Mouse (Mus musculus) c-Kit-positive CD71-negative TER-119-negative erythroid progenitor cells, embryonic 14.5 days (primary cell): ENCODE results near the gene Glrx2.
A peak's percentile ranks its signal among the peaks of the same experiment; 100 is the strongest.

Experiments used
- DNase-seq: peaks from one replicate; pipeline ENCODE4 v3.0.0-alpha.2; 2013; ENCODE audit warnings: low read depth

Gene Glrx2

DNA sequence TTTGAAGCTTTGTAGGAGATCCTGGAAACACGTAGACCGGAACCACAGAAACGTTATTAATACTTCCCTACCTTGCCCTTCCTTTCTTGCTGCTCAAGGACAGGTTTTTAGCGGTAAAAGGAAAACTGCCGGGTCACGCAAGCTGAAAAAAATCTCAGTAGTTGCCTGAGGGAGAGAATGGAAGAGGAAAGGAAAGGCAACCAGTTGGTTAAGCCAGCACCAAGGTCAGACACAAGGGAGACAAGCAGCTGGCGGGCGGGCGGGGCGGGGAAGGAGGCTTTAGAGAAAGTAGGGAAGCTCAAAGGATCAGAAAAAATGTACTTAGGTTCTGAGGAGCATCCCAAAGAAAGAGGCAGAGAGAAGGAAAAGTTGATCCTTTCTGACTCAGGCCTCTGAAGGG lies 29.7 kb downstream of the Glrx2 start:
- DNase-seq = no peak

DNA sequence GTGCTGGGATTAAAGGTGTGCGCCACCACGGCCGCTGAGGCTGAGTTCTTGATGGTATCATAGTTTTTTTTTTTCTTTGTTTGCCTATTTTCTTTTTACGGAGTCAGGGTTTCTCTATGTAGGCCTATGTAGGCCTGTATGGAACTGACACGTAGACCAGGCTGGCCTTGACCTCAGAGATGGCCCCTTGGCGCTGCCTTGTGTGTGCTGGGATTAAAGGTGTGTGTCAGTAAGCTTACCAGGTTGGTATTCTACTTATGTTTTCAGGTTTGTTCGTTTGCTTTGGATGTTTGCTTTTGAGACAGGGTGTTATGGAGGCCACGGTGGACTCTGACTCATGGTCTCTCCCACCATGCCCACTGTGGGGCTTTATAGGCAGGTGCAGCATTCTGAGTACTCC lies 46.0 kb downstream of the Glrx2 start:
- DNase-seq = no peak

DNA sequence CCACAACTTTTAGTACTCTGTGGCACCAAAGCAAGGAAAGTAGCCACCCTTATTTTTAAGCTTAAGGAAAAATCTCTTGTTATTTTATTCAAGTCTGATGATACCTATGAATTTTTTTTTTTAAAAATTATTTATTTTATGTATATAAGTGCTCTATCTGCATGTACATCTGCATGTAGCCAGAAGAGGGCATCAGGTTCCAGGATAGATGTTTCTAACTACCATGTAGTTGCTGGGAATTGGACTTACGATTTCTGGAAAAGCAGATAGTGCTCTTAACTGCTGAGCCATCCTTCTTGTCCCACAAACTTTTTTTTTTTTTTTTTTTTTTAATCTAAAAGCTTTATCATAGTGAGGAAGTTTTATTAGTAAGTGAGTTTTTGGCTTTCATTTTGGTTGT lies 48.3 kb downstream of the Glrx2 start:
- no peak for DNase-seq

GRCm38 (mm10) chr1:143765801-143766200 lies 49.7 kb downstream of the Glrx2 start:
- DNase-seq = no peak

DNA sequence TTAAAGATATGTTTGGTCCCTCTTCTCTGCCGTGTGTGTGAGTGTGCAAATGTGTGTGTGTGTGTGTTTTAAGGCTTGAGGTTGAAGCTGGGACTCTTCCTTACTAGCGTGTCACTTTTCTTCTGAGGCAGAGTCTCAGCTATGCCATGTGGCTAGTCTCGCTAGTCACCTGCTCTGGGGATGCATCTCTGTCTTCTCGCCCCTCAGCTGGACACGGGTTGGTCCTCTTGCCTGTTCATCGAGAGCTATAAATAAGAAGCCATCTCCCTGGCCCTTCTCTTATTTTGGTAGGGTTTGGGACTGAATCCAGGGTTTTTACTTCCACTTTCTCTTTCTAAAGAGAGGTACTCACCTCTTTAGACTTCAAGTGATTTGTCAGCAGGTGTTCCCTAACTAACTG lies 50.1 kb downstream of the Glrx2 start:
- DNase-seq = no peak

DNA sequence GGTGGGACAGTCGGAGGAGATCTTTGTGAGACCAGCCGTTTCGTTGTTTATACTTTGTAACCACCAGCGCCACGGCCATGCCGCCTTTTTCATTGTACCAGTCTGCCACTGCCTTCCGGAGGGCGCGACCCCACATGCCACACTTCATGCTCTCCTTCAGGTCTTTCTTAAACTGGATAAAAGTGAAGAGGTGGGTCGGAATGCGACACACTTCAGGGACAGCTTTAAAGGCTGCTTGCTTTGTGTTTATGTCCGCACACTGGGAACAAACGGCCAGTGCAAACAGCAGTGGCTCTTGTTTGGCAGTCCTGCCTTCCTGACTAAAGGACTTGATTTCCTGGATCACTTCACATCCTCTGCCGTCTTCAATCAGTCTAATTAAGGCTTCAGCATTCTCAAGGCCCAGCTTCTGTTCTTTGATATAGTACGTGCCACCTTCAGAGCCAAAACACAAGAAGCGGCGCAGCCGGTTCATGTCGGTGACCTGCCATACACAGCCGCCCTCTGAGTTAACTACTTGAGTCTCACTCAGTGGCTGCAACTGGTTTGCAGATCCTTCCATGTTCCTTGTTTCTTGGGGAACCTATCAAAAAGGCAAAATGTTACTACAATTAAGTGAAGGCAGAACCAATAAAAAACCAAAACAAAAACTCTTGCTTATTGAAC lies 54.4 kb downstream of the Glrx2 start:
- DNase-seq = no peak

- no peak for DNase-seq
Measured at GRCm38 (mm10) chr1:143773082-143773481, 56.9 kb downstream of the Glrx2 start.

DNA sequence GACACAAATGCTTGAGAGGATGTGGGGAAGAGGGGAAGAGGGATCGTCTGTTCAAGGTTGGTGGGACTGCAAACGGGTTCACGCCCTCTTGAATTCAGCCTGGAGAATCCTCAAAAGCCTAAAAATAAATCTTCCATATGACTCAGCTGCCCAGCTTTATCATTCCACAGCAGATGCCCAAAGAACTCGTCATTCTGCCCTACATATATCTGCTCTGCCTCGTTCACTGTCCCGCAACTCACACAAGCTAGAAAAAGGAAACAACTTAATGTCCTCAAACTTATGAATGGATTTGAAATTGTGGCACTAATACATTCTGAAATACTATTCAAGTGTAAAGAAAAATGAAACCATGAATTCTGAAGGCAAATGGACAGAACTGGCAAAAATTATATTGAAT lies 57.8 kb downstream of the Glrx2 start:
- DNase-seq = peak; percentile 14

DNA sequence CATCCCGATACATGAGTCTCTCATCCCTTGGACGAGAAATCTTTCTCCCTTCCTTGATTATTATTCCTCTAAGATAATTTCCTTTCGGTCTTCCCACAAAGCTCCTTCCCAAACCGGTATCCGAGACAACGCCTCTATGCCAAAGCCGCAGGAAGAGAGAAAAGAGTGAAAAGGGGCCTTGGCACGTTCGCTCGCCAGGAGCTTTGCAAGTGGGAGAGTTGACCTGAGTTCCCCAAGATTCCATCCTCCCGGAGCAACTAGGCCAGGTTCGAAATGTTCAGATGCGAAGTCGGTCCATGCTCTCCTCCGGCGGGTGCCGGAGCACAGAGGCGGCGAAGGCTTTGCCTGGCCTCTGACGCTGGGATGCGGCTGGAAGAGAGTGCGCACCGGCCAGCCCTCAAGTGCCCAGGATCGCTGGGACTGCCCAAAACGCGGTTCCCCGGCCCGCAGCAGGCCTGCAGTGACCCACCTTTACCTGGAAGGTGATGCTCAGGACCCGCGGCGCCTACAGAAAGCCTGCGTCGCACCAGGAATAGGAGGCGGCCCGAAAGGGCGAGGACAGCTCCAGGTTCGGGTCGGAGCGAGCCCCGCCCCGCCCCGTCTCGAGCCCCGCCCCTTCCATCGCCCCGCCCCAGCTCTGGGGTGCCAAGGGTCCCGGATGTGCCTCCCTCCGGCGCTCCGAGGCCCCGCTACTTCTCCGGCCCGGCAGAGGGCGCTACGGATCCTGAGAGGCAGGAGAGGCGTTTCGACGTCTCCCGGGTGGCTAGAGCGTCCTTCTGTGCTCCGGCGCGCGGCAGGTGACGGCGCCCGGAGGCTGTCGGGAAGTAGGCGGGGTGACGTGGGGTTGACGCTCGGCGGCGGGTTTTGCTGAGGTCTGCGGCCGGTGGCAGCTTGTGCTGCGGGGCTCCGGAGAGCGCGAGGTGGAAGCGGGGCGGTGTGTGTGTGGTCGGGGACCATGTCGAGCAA lies 60.6 kb downstream of the Glrx2 start, which contains the start of the genes Trove2 and Uchl5:
Gene Trove2, minus strand, starts transcription at position 623 of the 966 bp plus-strand sequence.
Gene Uchl5, plus strand, starts transcription at position 827 of the 966 bp plus-strand sequence.
- DNase-seq = peak; percentile 93

- DNase-seq = peak; percentile 18
Measured at GRCm38 (mm10) chr1:143777558-143778218, 61.5 kb downstream of the Glrx2 start.

DNA sequence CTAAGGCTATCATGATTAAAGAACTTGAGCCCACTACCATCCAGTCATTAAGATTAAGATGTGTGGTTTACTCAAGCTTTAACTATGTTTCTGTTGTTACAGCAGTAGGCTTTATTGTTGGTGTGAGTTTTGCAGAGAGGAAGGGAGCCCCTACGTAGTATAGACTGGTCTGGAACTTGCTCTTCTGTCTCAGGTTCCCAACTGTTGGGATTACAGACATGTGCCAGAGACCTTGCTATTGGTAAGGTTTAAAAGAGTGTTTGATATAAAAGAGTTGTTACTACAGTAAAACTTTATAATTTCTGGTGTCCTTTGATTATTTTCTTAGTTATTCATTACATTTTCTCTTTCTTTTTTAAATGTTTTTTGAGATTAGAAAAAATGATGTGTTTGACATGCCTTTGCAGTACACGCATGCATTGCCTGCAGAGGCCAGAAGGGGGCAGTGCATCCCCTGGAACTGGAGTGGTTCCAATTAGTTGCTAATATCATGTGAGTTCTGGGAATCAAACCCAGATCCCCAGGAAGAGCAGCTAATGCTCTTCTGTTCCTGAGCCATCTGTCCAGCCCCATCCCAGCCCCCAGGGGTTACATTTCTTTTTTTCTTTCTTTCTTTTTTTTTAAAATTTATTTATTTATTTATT lies 72.6 kb downstream of the Glrx2 start:
- DNase-seq = peak; percentile 36
